Mouse (Mus musculus): Measurements from ENCODE around the gene Zdhhc20. TPM values are rescaled to one million over a fixed set of nuclear protein-coding genes. Genes with fewer than 3 reads are reported as not detected.
"Not testable (repeated sequence)": the region's sequence is repeated elsewhere in the genome, so short reads cannot be mapped to it uniquely, and the experiment has no call there.

Gene Zdhhc20
- polyA plus RNA-seq (2015; fragmentation: Nextera tagmentation; extraction: Ambion mirVana): 55.3 and 61.6 TPM in 2 replicates

- H3K27me3 ChIP-seq (replicated peaks): no peaks in the 10 kb centered on the region
- H3K27ac ChIP-seq: peak within 1 kb of the TSS; percentile 86
- peak within 1 kb of the TSS; percentile 66 for H3K4me2 ChIP-seq (replicated peaks)
- H3K4me1 ChIP-seq (replicated peaks): peaks cover 6% of the 10 kb centered on the region; the same call in 1 of the 2 replicates
- WGBS: 3% methylated on average over 64 of the region's 65 CpGs
- no peaks in the 10 kb centered on the region for H3K36me3 ChIP-seq
- no peaks in the 10 kb centered on the region for H3K9me3 ChIP-seq
- H3K4me3 ChIP-seq (replicated peaks): peak within 1 kb of the TSS; percentile 89
- peak within 1 kb of the TSS; percentile 92 for H3K9ac ChIP-seq
- peak; percentile 98 for ATAC-seq
These were observed at the start of gene Zdhhc20 for GRCm38 (mm10) chr14:57890011-57890842. TSS of gene Zdhhc20 (minus strand) at chr14:57890276.

GRCm38 (mm10) chr14:57937297-57937696 lies 47.2 kb upstream of the Zdhhc20 start:
- no peak overlapping the region for H3K4me2 ChIP-seq (replicated peaks)
- H3K9ac ChIP-seq: no peak overlapping the region
- H3K9me3 ChIP-seq: no peaks in the 10 kb centered on the region
- H3K4me3 ChIP-seq (replicated peaks): no peak overlapping the region
- no peaks in the 10 kb centered on the region; the same call in 1 of the 2 replicates for H3K4me1 ChIP-seq (replicated peaks)
- no peaks in the 10 kb centered on the region for H3K27me3 ChIP-seq (replicated peaks)
- WGBS: 84% methylated on average over 6 of the region's 6 CpGs
- no peak overlapping the region for H3K27ac ChIP-seq
- peaks cover 3% of the 10 kb centered on the region; the same call in 1 of the 2 replicates for H3K36me3 ChIP-seq
- no peak for ATAC-seq

DNA sequence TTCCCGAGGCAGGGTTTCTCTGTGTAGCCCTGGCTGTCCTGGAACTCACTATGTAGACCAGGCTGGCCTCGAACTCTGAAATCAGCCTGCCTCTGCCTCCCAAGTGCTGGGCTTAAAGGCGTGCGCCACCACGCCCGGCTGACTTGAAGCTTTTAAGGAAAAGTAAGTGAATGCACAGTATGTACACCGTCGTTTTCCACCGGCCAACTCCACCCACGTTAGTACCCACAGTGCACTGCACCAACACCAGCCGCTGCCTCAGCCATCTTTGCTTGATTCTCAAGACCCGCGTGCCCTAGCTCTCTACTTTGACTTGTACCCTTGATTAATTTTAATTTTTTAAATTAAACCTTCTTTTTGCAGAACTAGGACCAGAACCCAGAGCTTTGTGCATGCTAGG lies 44.6 kb upstream of the Zdhhc20 start:
- Histone ChIP-seq H3K27me3 (replicated peaks) (no peaks in the 10 kb centered on the region), H3K9me3 (no peaks in the 10 kb centered on the region), H3K4me2 (replicated peaks) (no peak overlapping the region), H3K27ac (no peak overlapping the region), H3K36me3 (peaks cover 4% of the 10 kb centered on the region; the same call in 1 of the 2 replicates), H3K4me1 (replicated peaks) (no peaks in the 10 kb centered on the region; the same call in 1 of the 2 replicates), H3K9ac (no peak overlapping the region), H3K4me3 (replicated peaks) (no peak overlapping the region)
- WGBS: 93% methylated on average over 13 of the region's 13 CpGs
- ATAC-seq: no peak

GRCm38 (mm10) chr14:57933608-57934007 lies 43.5 kb upstream of the Zdhhc20 start:
- no peak overlapping the region for H3K4me2 ChIP-seq (replicated peaks)

GRCm38 (mm10) chr14:57932881-57933443 lies 42.9 kb upstream of the Zdhhc20 start:
- Histone ChIP-seq H3K36me3 (peaks cover 4% of the 10 kb centered on the region; the same call in 1 of the 2 replicates), H3K27ac (no peak overlapping the region), H3K9ac (no peak overlapping the region), H3K27me3 (replicated peaks) (no peaks in the 10 kb centered on the region), H3K4me3 (replicated peaks) (no peak overlapping the region), H3K4me2 (replicated peaks) (no peak overlapping the region), H3K9me3 (no peaks in the 10 kb centered on the region), H3K4me1 (replicated peaks) (no peaks in the 10 kb centered on the region; the same call in 1 of the 2 replicates)
- peak; percentile 71 for ATAC-seq
- 69% methylated on average over 7 of the region's 7 CpGs for WGBS

More at GRCm38 (mm10) chr14:57933608-57934007, 43.5 kb upstream of the Zdhhc20 start:
- H3K27me3 ChIP-seq (replicated peaks): no peaks in the 10 kb centered on the region
- ATAC-seq: peak; percentile 78
- H3K36me3 ChIP-seq: peaks cover 4% of the 10 kb centered on the region; the same call in 1 of the 2 replicates
- H3K4me3 ChIP-seq (replicated peaks): no peak overlapping the region
- H3K4me1 ChIP-seq (replicated peaks): no peaks in the 10 kb centered on the region; the same call in 1 of the 2 replicates
- no peak overlapping the region for H3K27ac ChIP-seq
- 28% methylated on average over 7 of the region's 7 CpGs for WGBS
- H3K9me3 ChIP-seq: no peaks in the 10 kb centered on the region
- no peak overlapping the region for H3K9ac ChIP-seq

DNA sequence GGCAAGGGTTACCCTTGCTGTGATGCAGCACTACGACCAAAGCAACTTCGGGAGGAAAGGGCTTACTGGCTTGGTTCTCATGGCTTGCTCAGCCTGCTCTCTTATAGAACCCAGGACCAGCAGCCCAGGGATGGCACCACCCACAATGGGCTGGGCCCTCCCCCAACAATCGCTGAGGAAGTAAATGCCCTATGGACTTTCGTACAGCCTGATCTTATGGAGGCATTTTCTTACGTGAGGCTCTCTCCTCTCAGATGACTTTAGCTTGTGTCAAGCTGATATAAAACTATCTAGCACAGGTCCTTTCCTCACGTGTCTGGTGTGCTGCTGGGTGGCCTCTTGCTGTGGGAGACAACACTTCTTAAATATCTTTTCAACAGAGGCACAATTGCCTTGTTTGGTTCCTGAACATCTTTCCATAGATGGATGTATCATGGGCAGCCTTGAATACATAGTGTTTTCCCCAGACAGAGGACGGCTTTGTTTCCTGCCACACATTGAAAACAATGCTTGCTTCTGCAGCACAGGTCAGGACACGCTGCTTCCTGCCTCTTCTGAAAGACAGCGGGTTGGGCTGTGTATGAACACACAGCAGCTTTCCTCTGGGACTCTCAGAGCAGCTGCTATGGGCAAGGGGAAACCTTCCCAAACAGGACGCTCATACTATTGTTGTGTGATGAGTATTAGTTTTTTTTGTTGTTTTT lies 31.5 kb upstream of the Zdhhc20 start:
- no peak overlapping the region for H3K4me3 ChIP-seq (replicated peaks)
- no peaks in the 10 kb centered on the region for H3K27me3 ChIP-seq (replicated peaks)
- ATAC-seq: peak; percentile 77
- H3K9ac ChIP-seq: no peak overlapping the region
- H3K4me2 ChIP-seq (replicated peaks): no peak overlapping the region
- H3K36me3 ChIP-seq: peaks cover 19% of the 10 kb centered on the region
- no peaks in the 10 kb centered on the region for H3K9me3 ChIP-seq
- 55% methylated on average over 10 of the region's 10 CpGs for WGBS
- H3K27ac ChIP-seq: peak overlapping the region; percentile 62
- 0 out of 2 replicates have a peak, but pooled peaks cover 3% of the 10 kb centered on the region for H3K4me1 ChIP-seq (replicated peaks)

GRCm38 (mm10) chr14:57920568-57921310 lies 30.7 kb upstream of the Zdhhc20 start:
- Histone ChIP-seq H3K27ac (peak overlapping the region; percentile 62), H3K9ac (no peak overlapping the region), H3K4me3 (replicated peaks) (no peak overlapping the region), H3K9me3 (no peaks in the 10 kb centered on the region), H3K4me2 (replicated peaks) (no peak overlapping the region), H3K36me3 (peaks cover 14% of the 10 kb centered on the region), H3K27me3 (replicated peaks) (no peaks in the 10 kb centered on the region), H3K4me1 (replicated peaks) (0 out of 2 replicates have a peak, but pooled peaks cover 3% of the 10 kb centered on the region)
- WGBS: 84% methylated on average over 18 of the region's 18 CpGs
- ATAC-seq: no peak

DNA sequence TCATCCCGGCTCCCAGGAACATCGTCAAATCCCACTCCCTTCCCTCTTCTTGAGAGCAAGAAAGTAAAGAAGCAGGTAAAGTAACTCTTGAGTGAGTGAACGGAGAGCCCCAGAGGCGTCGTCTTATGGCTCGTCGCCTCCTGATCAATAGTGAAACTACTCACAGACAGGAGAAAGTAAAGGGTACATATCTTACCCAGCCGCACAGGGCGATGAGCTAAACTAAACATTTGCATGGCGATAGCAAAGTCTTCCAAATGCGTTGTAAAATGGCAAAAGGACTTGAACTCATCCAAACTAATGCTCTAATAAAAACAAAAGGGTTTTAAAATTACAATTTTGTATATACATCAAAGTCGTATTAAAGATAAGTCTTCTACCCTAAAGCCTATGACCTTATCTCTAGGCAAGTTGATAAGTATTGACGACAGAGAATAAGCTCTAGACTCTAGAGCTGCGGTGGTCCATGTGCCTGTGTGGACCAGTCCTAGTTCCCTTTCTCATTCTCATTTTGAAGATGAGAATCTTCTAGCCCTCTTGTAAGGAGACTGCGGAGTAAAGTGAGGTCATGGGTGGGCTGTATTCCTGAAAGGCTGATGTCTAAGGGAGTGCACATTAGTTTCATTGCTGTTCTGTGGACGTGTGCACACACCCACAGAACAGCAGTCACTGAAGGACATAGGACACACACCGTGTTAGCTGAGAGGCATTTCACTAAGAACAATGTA lies 29.2 kb upstream of the Zdhhc20 start:
- Histone ChIP-seq H3K4me3 (replicated peaks) (no peak overlapping the region), H3K9me3 (no peaks in the 10 kb centered on the region), H3K36me3 (peaks cover 11% of the 10 kb centered on the region), H3K27me3 (replicated peaks) (no peaks in the 10 kb centered on the region), H3K27ac (no peak overlapping the region), H3K4me2 (replicated peaks) (no peak overlapping the region), H3K9ac (no peak overlapping the region), H3K4me1 (replicated peaks) (0 out of 2 replicates have a peak, but pooled peaks cover 3% of the 10 kb centered on the region)
- no peak for ATAC-seq
- 86% methylated on average over 17 of the region's 17 CpGs for WGBS

DNA sequence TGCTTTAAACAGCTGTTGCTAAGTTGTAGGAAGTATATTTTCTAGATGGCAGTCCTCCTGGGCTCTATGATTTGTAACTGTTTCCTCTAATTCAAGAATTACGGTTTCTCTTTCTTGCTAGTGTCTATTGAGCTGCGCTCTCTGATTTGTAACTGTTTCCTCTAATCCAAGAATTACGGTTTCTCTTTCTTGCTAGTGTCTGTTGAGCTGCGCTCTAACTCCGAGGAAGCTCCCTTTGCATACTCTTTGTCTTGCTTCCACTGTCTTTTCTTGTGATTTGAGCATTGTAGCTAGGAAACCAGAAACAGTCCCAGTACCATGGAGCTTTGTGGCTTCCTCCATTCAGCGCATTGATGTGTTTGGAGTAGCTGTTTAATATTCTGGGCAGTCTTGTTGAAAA lies 25.3 kb upstream of the Zdhhc20 start:
- no peaks in the 10 kb centered on the region; the same call in 1 of the 2 replicates for H3K36me3 ChIP-seq
- H3K9ac ChIP-seq: no peak overlapping the region
- no peaks in the 10 kb centered on the region for H3K27me3 ChIP-seq (replicated peaks)
- H3K9me3 ChIP-seq: no peaks in the 10 kb centered on the region
- no peak overlapping the region for H3K4me3 ChIP-seq (replicated peaks)
- ATAC-seq: no peak
- H3K4me1 ChIP-seq (replicated peaks): no peaks in the 10 kb centered on the region
- H3K27ac ChIP-seq: no peak overlapping the region
- WGBS: 73% methylated on average over 6 of the region's 6 CpGs
- H3K4me2 ChIP-seq (replicated peaks): no peak overlapping the region

DNA sequence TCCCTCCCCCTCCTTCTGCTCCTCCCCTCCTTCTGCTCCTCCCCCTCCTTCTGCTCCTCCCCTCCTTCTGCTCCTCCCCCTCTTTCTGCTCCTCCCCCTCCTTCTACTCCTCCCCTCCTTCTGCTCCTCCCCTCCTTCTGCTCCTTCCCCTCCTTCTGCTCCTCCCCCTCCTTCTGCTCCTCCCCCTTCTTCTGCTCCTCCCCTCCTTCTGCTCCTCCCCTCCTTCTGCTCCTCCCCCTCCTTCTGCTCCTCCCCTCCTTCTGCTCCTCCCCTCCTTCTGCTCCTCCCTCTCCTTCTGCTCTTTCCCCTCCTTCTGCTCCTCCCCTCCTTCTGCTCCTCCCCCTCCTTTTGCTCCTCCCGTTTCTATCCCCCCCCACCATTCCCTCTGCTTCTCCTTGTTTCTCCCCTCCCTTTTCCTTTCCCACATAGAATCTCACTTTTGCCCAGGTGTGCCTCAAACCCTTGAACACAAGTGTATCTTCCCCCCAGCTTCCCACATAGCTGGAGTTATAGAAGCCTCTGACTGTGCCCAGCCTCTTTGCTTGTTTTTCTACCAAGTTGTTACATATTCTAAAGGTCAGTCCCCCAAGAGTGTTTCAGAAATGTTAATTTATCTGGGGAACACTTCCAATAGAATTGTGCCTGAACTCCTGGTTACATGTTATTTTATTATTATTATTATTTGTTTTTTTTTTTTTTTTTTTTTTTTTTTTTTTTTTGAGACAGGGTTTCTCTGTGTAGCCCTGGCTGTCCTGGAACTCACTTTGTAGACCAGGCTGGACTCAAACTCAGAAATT lies 22.3 kb upstream of the Zdhhc20 start:
- not testable (repeated sequence) for ATAC-seq; H3K9me3 ChIP-seq; H3K27me3 ChIP-seq (replicated peaks); H3K9ac ChIP-seq; H3K27ac ChIP-seq; H3K36me3 ChIP-seq; H3K4me1 ChIP-seq (replicated peaks); H3K4me3 ChIP-seq (replicated peaks); H3K4me2 ChIP-seq (replicated peaks)
- 50% methylated on average over 1 of the region's 1 CpGs for WGBS

DNA sequence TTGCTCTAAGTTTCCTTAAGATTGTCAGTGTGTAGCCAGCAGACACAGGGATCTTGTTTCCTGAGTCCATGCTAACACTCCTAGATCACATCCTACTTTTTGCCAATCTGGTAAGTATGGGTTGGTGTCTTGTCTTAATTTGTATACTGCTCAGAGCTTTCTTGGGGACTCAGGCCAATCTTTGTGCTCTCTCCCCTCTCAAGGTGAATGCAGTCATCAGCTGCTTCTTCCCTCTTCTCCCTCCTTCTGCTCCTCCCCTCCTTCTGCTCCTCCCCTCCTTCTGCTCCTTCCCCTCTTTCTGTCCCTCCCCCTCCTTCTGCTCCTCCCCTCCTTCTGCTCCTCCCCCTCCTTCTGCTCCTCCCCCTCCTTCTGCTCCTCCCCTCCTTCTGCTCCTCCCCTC lies 21.7 kb upstream of the Zdhhc20 start:
- not testable (repeated sequence) for H3K27ac ChIP-seq; H3K27me3 ChIP-seq (replicated peaks); H3K4me3 ChIP-seq (replicated peaks); H3K36me3 ChIP-seq; ATAC-seq; H3K9me3 ChIP-seq; H3K4me2 ChIP-seq (replicated peaks); H3K4me1 ChIP-seq (replicated peaks); H3K9ac ChIP-seq

Measured in intestine, embryonic 15.5 days (tissue).